Mouse (Mus musculus): ENCODE results near the gene Npat.

- TF ChIP-seq CTCF (IDR thresholded peaks at IDR 0.05; ENCODE audit: control insufficient read depth, insufficient read depth, low read length) (no peak), POLR2A (IDR thresholded peaks at IDR 0.05; ENCODE audit: borderline replicate concordance, control insufficient read depth, low read depth, low read length) (no peak)
These were observed 67.0 kb downstream of the Npat start for GRCm38 (mm10) chr9:53603849-53604248.
